Mouse (Mus musculus): ENCODE data around the gene Peg10. TPM values are rescaled to one million over a fixed set of nuclear protein-coding genes. Genes with fewer than 3 reads are reported as not detected.

Peg10 gene
- 17.4 TPM for polyA plus RNA-seq (2021)

GRCm38 (mm10) chr6:4746696-4747439, at the start of gene Peg10, which contains the start of gene Sgce:
Gene Peg10, plus strand, starts transcription at chr6:4747306.
Gene Sgce, minus strand, starts transcription at chr6:4747207.
- CTCF ChIA-PET: no interaction called here
- H3K27me3 ChIP-seq: peaks cover 3% of the 10 kb centered on the region
- DNase-seq (ENCODE audit: low read depth, low spot score): no peak
- in situ Hi-C loops (cut with MboI; ENCODE audit: low pct_unique_long_range_greater_than_20kb): loop anchor here (10.0 to 25.0 kb wide), 2 partner anchors 335 to 368 kb away; no protein-coding TSS in a partner anchor
- POLR2A ChIA-PET: interaction anchor here (0.6 kb wide), 1 partner anchor 361 kb away, joined by 3 read pairs; no protein-coding TSS in a partner anchor
- no peak for TF ChIP-seq CTCF (IDR thresholded peaks at IDR 0.05)
- ATAC-seq: peak; percentile 47

- H3K27me3 ChIP-seq: peaks cover 7% of the 10 kb centered on the region
- POLR2A ChIA-PET: no interaction called here
- DNase-seq (ENCODE audit: low read depth, low spot score): no peak
- CTCF ChIA-PET: no interaction called here
- in situ Hi-C loops (cut with MboI; ENCODE audit: low pct_unique_long_range_greater_than_20kb): no loop called here
- TF ChIP-seq CTCF (IDR thresholded peaks at IDR 0.05): no peak
- ATAC-seq: no peak
Measured at GRCm38 (mm10) chr6:4701641-4702040, 45.5 kb upstream of the Peg10 start.

- no peak for TF ChIP-seq CTCF (IDR thresholded peaks at IDR 0.05)
- in situ Hi-C loops (cut with MboI; ENCODE audit: low pct_unique_long_range_greater_than_20kb): no loop called here
- ChIA-PET CTCF (interaction anchor here (0.7 kb wide), 1 partner anchor 295 kb away, joined by 3 read pairs; no protein-coding TSS in a partner anchor), POLR2A (interaction anchor here (0.6 kb wide), 1 partner anchor 252 kb away, joined by 3 read pairs; no protein-coding TSS in a partner anchor)
- H3K27me3 ChIP-seq: peaks cover 7% of the 10 kb centered on the region
- ATAC-seq: no peak
- no peak for DNase-seq (ENCODE audit: low read depth, low spot score)
Measured at GRCm38 (mm10) chr6:4703908-4704307, 43.2 kb upstream of the Peg10 start.

- ChIA-PET CTCF (no interaction called here), POLR2A (no interaction called here)
- in situ Hi-C loops (cut with MboI; ENCODE audit: low pct_unique_long_range_greater_than_20kb): no loop called here
- no peak for TF ChIP-seq CTCF (IDR thresholded peaks at IDR 0.05)
- H3K27me3 ChIP-seq: no peaks in the 10 kb centered on the region
- no peak for ATAC-seq
- DNase-seq (ENCODE audit: low read depth, low spot score): no peak
Measured at GRCm38 (mm10) chr6:4706415-4706814, 40.7 kb upstream of the Peg10 start.

- CTCF ChIA-PET: no interaction called here
- in situ Hi-C loops (cut with MboI; ENCODE audit: low pct_unique_long_range_greater_than_20kb): no loop called here
- H3K27me3 ChIP-seq: no peaks in the 10 kb centered on the region
- DNase-seq (ENCODE audit: low read depth, low spot score): peak; percentile 74
- peak; percentile 100 for ATAC-seq
- no peak for TF ChIP-seq CTCF (IDR thresholded peaks at IDR 0.05)
- POLR2A ChIA-PET: no interaction called here
Measured at GRCm38 (mm10) chr6:4708971-4709370, 38.1 kb upstream of the Peg10 start.

GRCm38 (mm10) chr6:4716171-4716570, 30.9 kb upstream of the Peg10 start:
- ChIA-PET POLR2A (no interaction called here), CTCF (no interaction called here)
- ATAC-seq: no peak
- DNase-seq (ENCODE audit: low read depth, low spot score): no peak
- no peak for TF ChIP-seq CTCF (IDR thresholded peaks at IDR 0.05)
- H3K27me3 ChIP-seq: peaks cover 14% of the 10 kb centered on the region
- in situ Hi-C loops (cut with MboI; ENCODE audit: low pct_unique_long_range_greater_than_20kb): no loop called here

- in situ Hi-C loops (cut with MboI; ENCODE audit: low pct_unique_long_range_greater_than_20kb): no loop called here
- no peak for TF ChIP-seq CTCF (IDR thresholded peaks at IDR 0.05)
- H3K27me3 ChIP-seq: peaks cover 18% of the 10 kb centered on the region
- CTCF ChIA-PET: no interaction called here
- POLR2A ChIA-PET: no interaction called here
- DNase-seq (ENCODE audit: low read depth, low spot score) (no peak), ATAC-seq (no peak)
Measured at GRCm38 (mm10) chr6:4717344-4717743, 29.8 kb upstream of the Peg10 start.

GRCm38 (mm10) chr6:4722142-4722541, 25.0 kb upstream of the Peg10 start:
- TF ChIP-seq CTCF (IDR thresholded peaks at IDR 0.05): no peak
- DNase-seq (ENCODE audit: low read depth, low spot score) (no peak), ATAC-seq (no peak)
- H3K27me3 ChIP-seq: peaks cover 21% of the 10 kb centered on the region
- CTCF ChIA-PET: no interaction called here
- POLR2A ChIA-PET: no interaction called here
- in situ Hi-C loops (cut with MboI; ENCODE audit: low pct_unique_long_range_greater_than_20kb): no loop called here

GRCm38 (mm10) chr6:4722739-4723138, 24.4 kb upstream of the Peg10 start:
- ATAC-seq: no peak

GRCm38 (mm10) chr6:4723998-4724757, 22.9 kb upstream of the Peg10 start:
- in situ Hi-C loops (cut with MboI; ENCODE audit: low pct_unique_long_range_greater_than_20kb): no loop called here
- ChIA-PET CTCF (no interaction called here), POLR2A (no interaction called here)
- TF ChIP-seq CTCF (IDR thresholded peaks at IDR 0.05): no peak
- H3K27me3 ChIP-seq: peaks cover 7% of the 10 kb centered on the region
- ATAC-seq (no peak), DNase-seq (ENCODE audit: low read depth, low spot score) (no peak)

More at GRCm38 (mm10) chr6:4722739-4723138, 24.4 kb upstream of the Peg10 start:
- TF ChIP-seq CTCF (IDR thresholded peaks at IDR 0.05): no peak
- ChIA-PET CTCF (interaction anchor here (1.0 kb wide), 1 partner anchor 17 kb away, joined by 3 read pairs; no protein-coding TSS in a partner anchor), POLR2A (no interaction called here)
- in situ Hi-C loops (cut with MboI; ENCODE audit: low pct_unique_long_range_greater_than_20kb): no loop called here
- peaks cover 18% of the 10 kb centered on the region for H3K27me3 ChIP-seq
- no peak for DNase-seq (ENCODE audit: low read depth, low spot score)

- no peak for ATAC-seq
Measured at GRCm38 (mm10) chr6:4728305-4728704, 18.8 kb upstream of the Peg10 start.

More at GRCm38 (mm10) chr6:4728305-4728704, 18.8 kb upstream of the Peg10 start:
- in situ Hi-C loops (cut with MboI; ENCODE audit: low pct_unique_long_range_greater_than_20kb): loop anchor here (25.0 kb wide), 1 partner anchor 316 kb away; no protein-coding TSS in a partner anchor
- ChIA-PET POLR2A (no interaction called here), CTCF (interaction anchor here (1.2 kb wide), 1 partner anchor 9 kb away, joined by 4 read pairs; no protein-coding TSS in a partner anchor)
- no peak for DNase-seq (ENCODE audit: low read depth, low spot score)
- TF ChIP-seq CTCF (IDR thresholded peaks at IDR 0.05): no peak
- peaks cover 3% of the 10 kb centered on the region for H3K27me3 ChIP-seq
